Mouse (Mus musculus): ENCODE data around the gene Wdr17. TPM values are rescaled to one million over a fixed set of nuclear protein-coding genes. Genes with fewer than 3 reads are reported as not detected.

The Wdr17 gene
- total and polyA plus RNA-seq, 3 experiments: not detected

DNA sequence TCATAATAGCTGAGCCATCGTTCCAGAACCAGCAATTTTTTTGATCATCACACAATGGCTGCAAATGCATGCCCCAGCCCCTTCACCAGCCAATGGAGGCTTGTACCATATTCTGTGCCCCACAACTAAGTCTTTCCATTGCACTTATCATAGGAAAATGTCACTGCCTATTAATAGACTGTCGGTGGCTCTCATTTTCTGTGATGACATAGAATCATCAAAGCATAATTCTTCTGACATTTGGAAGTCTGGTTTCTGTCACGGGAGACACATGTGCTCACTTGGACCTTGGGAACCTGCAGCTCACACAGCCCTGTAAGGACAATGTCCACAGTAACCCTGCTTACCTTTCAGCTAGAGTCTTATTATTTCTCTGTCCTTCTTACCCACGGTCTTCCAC lies 424 bp downstream of the Wdr17 start:
- TF ChIP-seq TBP (IDR thresholded peaks at IDR 0.05; ENCODE audit: low read depth, low read length) (no peak), RCOR1 (IDR thresholded peaks at IDR 0.05; ENCODE audit: low read depth, low read length) (no peak), CHD2 (IDR thresholded peaks at IDR 0.05; ENCODE audit: low read length) (no peak), SMC3 (IDR thresholded peaks at IDR 0.05; ENCODE audit: low read depth, low read length) (no peak), ZKSCAN1 (IDR thresholded peaks at IDR 0.05; ENCODE audit: low read depth, low read length) (no peak), KAT2A (conservative IDR thresholded peaks at IDR 0.05; ENCODE audit: low read depth, low read length) (no peak), HCFC1 (IDR thresholded peaks at IDR 0.05; ENCODE audit: low read depth, low read length) (no peak), GATA1 (IDR thresholded peaks at IDR 0.05; ENCODE audit: low read depth, low read length) (no peak)
- Histone ChIP-seq H3K27me3 (ENCODE audit: control insufficient read depth in 1 of 2, insufficient read depth in 2 of 2, low read length in 2 of 2) (no peaks in the 10 kb centered on the region), H3K36me3 (ENCODE audit: control insufficient read depth in 1 of 2, insufficient read depth in 2 of 2, low read length in 2 of 2) (no peaks in the 10 kb centered on the region), H3K9ac (ENCODE audit: control insufficient read depth, low read depth, low read length, poor library complexity, severe bottlenecking) (no peak overlapping the region), H3K4me3 (ENCODE audit: control insufficient read depth in 1 of 2, insufficient read depth in 1 of 2, low read depth in 2 of 2, low read length in 2 of 2) (no peak overlapping the region), H3K9me3 (replicated peaks; ENCODE audit: insufficient read depth, low read length) (no peaks in the 10 kb centered on the region), H3K27ac (ENCODE audit: control insufficient read depth, low read depth, low read length) (no peak overlapping the region), H3K4me1 (ENCODE audit: control insufficient read depth in 1 of 2, insufficient read depth in 2 of 2, low read length in 2 of 2) (no peaks in the 10 kb centered on the region), H3K79me2 (ENCODE audit: control insufficient read depth, insufficient read depth, low read length, poor library complexity) (no peaks in the 10 kb centered on the region)
- no peak for DNase-seq (ENCODE audit: low read depth, low spot score)

DNA sequence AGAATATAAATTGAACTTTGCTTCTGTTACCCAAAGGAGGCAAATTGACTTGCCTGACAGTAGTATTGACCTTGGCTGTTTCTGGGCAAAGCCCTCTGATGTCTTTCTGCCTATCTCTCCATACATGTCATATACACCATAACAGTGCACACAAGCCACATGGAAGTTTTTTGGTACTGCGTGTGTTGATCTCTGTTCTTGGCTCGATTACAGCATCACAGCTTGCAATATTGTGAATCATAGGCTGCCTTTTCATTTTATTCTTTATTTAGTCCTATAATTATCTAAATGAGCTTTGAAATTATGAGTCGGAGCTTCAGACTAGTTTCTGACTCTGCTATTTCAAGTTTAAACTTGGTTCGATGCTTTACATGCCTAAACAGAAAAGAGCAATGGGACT lies 10.5 kb downstream of the Wdr17 start:
- no peaks in the 10 kb centered on the region for H3K79me2 ChIP-seq (ENCODE audit: control insufficient read depth, insufficient read depth, low read length, poor library complexity)
- no peak for DNase-seq (ENCODE audit: low read depth, low spot score)
- H3K4me3 ChIP-seq (ENCODE audit: control insufficient read depth in 1 of 2, insufficient read depth in 1 of 2, low read depth in 2 of 2, low read length in 2 of 2): no peak overlapping the region
- no peaks in the 10 kb centered on the region for H3K36me3 ChIP-seq (ENCODE audit: control insufficient read depth in 1 of 2, insufficient read depth in 2 of 2, low read length in 2 of 2)
- H3K9ac ChIP-seq (ENCODE audit: control insufficient read depth, low read depth, low read length, poor library complexity, severe bottlenecking): no peak overlapping the region
- TF ChIP-seq MAFK (IDR thresholded peaks at IDR 0.05; ENCODE audit: borderline replicate concordance, low read depth, low read length) (no peak), POLR2AphosphoS5 (IDR thresholded peaks at IDR 0.05; ENCODE audit: borderline replicate concordance, low read depth, low read length) (no peak), MEF2A (IDR thresholded peaks at IDR 0.05; ENCODE audit: extremely low read depth, insufficient replicate concordance, low read depth, low read length, poor library complexity, severe bottlenecking) (no peak), HCFC1 (IDR thresholded peaks at IDR 0.05; ENCODE audit: low read depth, low read length) (no peak), RCOR1 (IDR thresholded peaks at IDR 0.05; ENCODE audit: low read depth, low read length) (no peak), MAZ (IDR thresholded peaks at IDR 0.05; ENCODE audit: low read depth, low read length) (no peak), TCF12 (IDR thresholded peaks at IDR 0.05; ENCODE audit: low read depth, low read length) (no peak), MYC (IDR thresholded peaks at IDR 0.05; ENCODE audit: low read depth, low read length) (no peak), KAT2A (conservative IDR thresholded peaks at IDR 0.05; ENCODE audit: low read depth, low read length) (no peak), NELFE (IDR thresholded peaks at IDR 0.05; ENCODE audit: low read depth, low read length) (no peak), E2F4 (IDR thresholded peaks at IDR 0.05; ENCODE audit: borderline replicate concordance, low read depth, low read length) (no peak), GABPA (IDR thresholded peaks at IDR 0.05; ENCODE audit: low read depth, low read length) (no peak), GATA1 (IDR thresholded peaks at IDR 0.05; ENCODE audit: low read depth, low read length) (no peak), USF2 (IDR thresholded peaks at IDR 0.05; ENCODE audit: borderline replicate concordance in 1 of 2, insufficient read depth in 1 of 2, low read depth in 1 of 2, low read length in 2 of 2) (no peak), CTCF (IDR thresholded peaks at IDR 0.05 in 2 of 3, conservative IDR thresholded peaks at IDR 0.05 in 1 of 3; ENCODE audit: control insufficient read depth in 1 of 3, insufficient read depth in 1 of 3, low read depth in 2 of 3, low read length in 3 of 3, poor library complexity in 1 of 3, severe bottlenecking in 1 of 3) (no peak), TBP (IDR thresholded peaks at IDR 0.05; ENCODE audit: low read depth, low read length) (no peak), ZC3H11A (IDR thresholded peaks at IDR 0.05; ENCODE audit: low read depth, low read length) (no peak)
- no peaks in the 10 kb centered on the region for H3K4me1 ChIP-seq (ENCODE audit: control insufficient read depth in 1 of 2, insufficient read depth in 2 of 2, low read length in 2 of 2)
- no peaks in the 10 kb centered on the region for H3K27me3 ChIP-seq (ENCODE audit: control insufficient read depth in 1 of 2, insufficient read depth in 2 of 2, low read length in 2 of 2)
- no peaks in the 10 kb centered on the region for H3K9me3 ChIP-seq (replicated peaks; ENCODE audit: insufficient read depth, low read length)
- no peak overlapping the region for H3K27ac ChIP-seq (ENCODE audit: control insufficient read depth, low read depth, low read length)
